Mouse (Mus musculus) MEL (cell line): ENCODE measurements around the gene Ccdc105. TPM values are rescaled to one million over a fixed set of nuclear protein-coding genes. Genes with fewer than 3 reads are reported as not detected.

Experiments used
- DNase-seq: peaks from one replicate; pipeline ENCODE4 v3.0.0; 2011; ENCODE audit warnings: low read depth, low spot score
- H3K27ac ChIP-seq: 2 replicates; pipeline ENCODE4 v1.5.1; 2012; ENCODE audit warnings: low read depth, mild to moderate bottlenecking, control low read depth, low read length, moderate library complexity; ENCODE audit not compliant: control insufficient read depth
- H3K27me3 ChIP-seq, 2 experiments: fragments of 150-350 bp in 1 of 2; sonication (generic) in 1 of 2; 2 replicates each; pipeline ENCODE4 v1.6.1; 2012; ENCODE audit warnings: low read length in 2 of 2, mild to moderate bottlenecking in 2 of 2, improper control_type of control experiment in 1 of 2, moderate library complexity in 1 of 2; ENCODE audit not compliant: insufficient read depth in 2 of 2, control insufficient read depth in 1 of 2
- H3K36me3 ChIP-seq, 2 experiments: 2 replicates each; pipeline ENCODE4 v1.6.1; 2012 to 2014; ENCODE audit warnings: low read length in 2 of 2, improper control_type of control experiment in 1 of 2, inconsistent platforms in 1 of 2, mild to moderate bottlenecking in 1 of 2; ENCODE audit not compliant: insufficient read depth in 2 of 2, control insufficient read depth in 1 of 2
- H3K4me1 ChIP-seq, 2 experiments: fragments of 150-350 bp in 1 of 2; sonication (generic) in 1 of 2; 2 replicates each; pipeline ENCODE4 v1.6.1; 2012; ENCODE audit warnings: low read length in 2 of 2, improper control_type of control experiment in 1 of 2, mild to moderate bottlenecking in 1 of 2; ENCODE audit not compliant: insufficient read depth in 2 of 2, control insufficient read depth in 1 of 2
- H3K4me3 ChIP-seq, 2 experiments: fragments of 150-350 bp in 1 of 2; sonication (generic) in 1 of 2; 2 replicates each; pipeline ENCODE4 v1.5.1; 2012; ENCODE audit warnings: low read depth in 2 of 2, low read length in 2 of 2, mild to moderate bottlenecking in 2 of 2, moderate library complexity in 2 of 2, control low read depth in 1 of 2, improper control_type of control experiment in 1 of 2; ENCODE audit not compliant: control insufficient read depth in 1 of 2, insufficient read depth in 1 of 2
- H3K79me2 ChIP-seq: 2 replicates; pipeline ENCODE4 v1.6.1; 2012; ENCODE audit warnings: mild to moderate bottlenecking, low read length, moderate library complexity; ENCODE audit not compliant: control insufficient read depth, poor library complexity, insufficient read depth
- H3K9ac ChIP-seq: 2 replicates; pipeline ENCODE4 v1.6.1; 2012; ENCODE audit warnings: low read depth, mild to moderate bottlenecking, control low read depth, low read length, moderate library complexity; ENCODE audit not compliant: control insufficient read depth, poor library complexity, severe bottlenecking
- H3K9me3 ChIP-seq: fragments of 150-350 bp; sonication (generic); replicated peaks from 2 replicates; pipeline ENCODE4 v1.6.1; 2012; ENCODE audit warnings: mild to moderate bottlenecking, low read length, improper control_type of control experiment, moderate library complexity; ENCODE audit not compliant: insufficient read depth
- BHLHE40 ChIP-seq: IDR thresholded peaks from 2 replicates; pipeline ENCODE4 v1.6.1; 2012; ENCODE audit warnings: low read depth, mild to moderate bottlenecking, inconsistent platforms, low read length, improper control_type of control experiment, borderline replicate concordance
- E2F4 ChIP-seq: IDR thresholded peaks from 2 replicates; pipeline ENCODE4 v1.6.1; 2011; ENCODE audit warnings: low read depth, low read length, improper control_type of control experiment, borderline replicate concordance
- EP300 ChIP-seq, 2 experiments: IDR thresholded peaks; 2 replicates each; pipeline ENCODE4 v1.6.1; 2011; ENCODE audit warnings: improper control_type of control experiment in 2 of 2, low read length in 2 of 2, low read depth in 1 of 2, mild to moderate bottlenecking in 1 of 2
- JUND ChIP-seq: IDR thresholded peaks from 2 replicates; pipeline ENCODE4 v1.6.1; 2011; ENCODE audit warnings: low read depth, mild to moderate bottlenecking, improper control_type of control experiment, low read length
- KAT2A ChIP-seq: conservative IDR thresholded peaks from 2 replicates; pipeline ENCODE4 v1.6.1; 2012; ENCODE audit warnings: low read depth, low read length, improper control_type of control experiment, inconsistent platforms
- MAFK ChIP-seq: IDR thresholded peaks from 2 replicates; pipeline ENCODE4 v1.6.1; 2011; ENCODE audit warnings: low read depth, mild to moderate bottlenecking, low read length, improper control_type of control experiment, borderline replicate concordance
- MAZ ChIP-seq: IDR thresholded peaks from 2 replicates; pipeline ENCODE4 v1.6.1; 2012; ENCODE audit warnings: low read depth, mild to moderate bottlenecking, inconsistent platforms, low read length, improper control_type of control experiment
- MXI1 ChIP-seq: IDR thresholded peaks from 2 replicates; pipeline ENCODE4 v1.6.1; 2011; ENCODE audit warnings: mild to moderate bottlenecking, low read depth, low read length, improper control_type of control experiment
- NELFE ChIP-seq: IDR thresholded peaks from 2 replicates; pipeline ENCODE4 v1.6.1; 2011; ENCODE audit warnings: low read depth, low read length, improper control_type of control experiment
- POLR2AphosphoS2 ChIP-seq: IDR thresholded peaks from 2 replicates; pipeline ENCODE4 v1.6.1; 2011; ENCODE audit warnings: low read length, improper control_type of control experiment
- POLR2AphosphoS5 ChIP-seq: IDR thresholded peaks from 2 replicates; pipeline ENCODE4 v1.6.1; 2012; ENCODE audit warnings: low read depth, borderline replicate concordance, mild to moderate bottlenecking, inconsistent platforms, low read length, moderate library complexity, mixed read lengths
- RCOR1 ChIP-seq: IDR thresholded peaks from 2 replicates; pipeline ENCODE4 v1.6.1; 2012; ENCODE audit warnings: low read depth, mild to moderate bottlenecking, inconsistent platforms, low read length, improper control_type of control experiment
- SMC3 ChIP-seq: IDR thresholded peaks from 2 replicates; pipeline ENCODE4 v1.6.1; 2011; ENCODE audit warnings: low read depth, low read length, improper control_type of control experiment
- TCF12 ChIP-seq: IDR thresholded peaks from 2 replicates; pipeline ENCODE4 v1.6.1; 2014; ENCODE audit warnings: low read depth, mild to moderate bottlenecking, inconsistent platforms, low read length, improper control_type of control experiment, moderate library complexity
- UBTF ChIP-seq: IDR thresholded peaks from 2 replicates; pipeline ENCODE4 v1.6.1; 2012; ENCODE audit warnings: low read depth, mild to moderate bottlenecking, inconsistent platforms, low read length, improper control_type of control experiment, moderate library complexity, borderline replicate concordance; ENCODE audit not compliant: insufficient read depth
- USF2 ChIP-seq, 2 experiments: IDR thresholded peaks; 2 replicates each; pipeline ENCODE4 v1.6.1; 2011 to 2012; ENCODE audit warnings: improper control_type of control experiment in 2 of 2, low read length in 2 of 2, borderline replicate concordance in 1 of 2, inconsistent platforms in 1 of 2, low read depth in 1 of 2, mild to moderate bottlenecking in 1 of 2; ENCODE audit not compliant: insufficient read depth in 1 of 2
- ZKSCAN1 ChIP-seq: IDR thresholded peaks from 2 replicates; pipeline ENCODE4 v1.6.1; 2012; ENCODE audit warnings: low read depth, mild to moderate bottlenecking, inconsistent platforms, low read length, improper control_type of control experiment, moderate library complexity
- polyA plus RNA-seq, 2 experiments: library from polyadenylated mRNA; stranded (reverse) in 1 of 2; unstranded in 1 of 2; fragments of >175 nt in 1 of 2; fragments of >200 nt in 1 of 2; gene quantifications; 2 replicates each; pipeline versions ENCODE4 v1.2.1 to v1.2.4; 2012; ENCODE audit warnings: low replicate concordance in 2 of 2, low read depth in 1 of 2; ENCODE audit not compliant: insufficient read length in 2 of 2, insufficient read depth in 1 of 2, missing spikeins in 1 of 2
- total RNA-seq: library from RNA; depleted of rRNA; stranded (reverse); fragments of 300-350 nt; gene quantifications from 2 replicates; pipeline ENCODE4 v1.2.3, GENCODE M21; 2012

The Ccdc105 gene
- total and polyA plus RNA-seq, 3 experiments, result not detected

DNA sequence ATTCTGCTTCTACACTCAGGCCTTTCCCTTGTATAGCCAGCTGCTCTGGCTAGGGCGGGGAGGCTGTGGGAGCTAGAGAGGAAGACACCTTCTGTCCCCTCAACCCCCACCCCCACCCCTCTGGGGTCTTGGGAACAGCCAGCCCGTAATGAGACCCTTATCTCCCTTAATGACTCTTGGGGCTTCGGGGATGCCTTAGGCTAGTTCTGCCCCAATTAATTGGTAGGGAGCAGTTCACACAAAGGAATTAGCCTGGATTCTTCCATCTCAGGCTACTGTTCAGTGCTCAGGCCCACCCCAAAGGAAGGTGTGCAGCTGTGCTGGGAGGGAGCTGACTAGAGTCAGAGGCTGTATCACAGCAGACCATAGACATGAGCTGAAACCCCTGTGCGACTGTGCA lies 23.0 kb upstream of the Ccdc105 start:
- H3K4me3 ChIP-seq, result no peak overlapping the region
- H3K27me3 ChIP-seq, result no peaks in the 10 kb centered on the region
- no peak overlapping the region for H3K9ac ChIP-seq
- H3K27ac ChIP-seq, result no peak overlapping the region
- no peaks in the 10 kb centered on the region for H3K36me3 ChIP-seq
- no peak for DNase-seq
- no peak for TF ChIP-seq RCOR1
- no peak for TF ChIP-seq MAFK
- TF ChIP-seq EP300 (IDR thresholded peaks at IDR 0.05; ENCODE audit: low read depth in 1 of 2, low read length in 2 of 2), result no peak
- TF ChIP-seq UBTF, result no peak
- TF ChIP-seq MXI1, result no peak
- no peak for TF ChIP-seq BHLHE40
- no peak for TF ChIP-seq ZKSCAN1
- TF ChIP-seq POLR2AphosphoS2, result no peak
- TF ChIP-seq NELFE, result no peak
- TF ChIP-seq JUND, result no peak
- TF ChIP-seq TCF12, result no peak
- no peak for TF ChIP-seq E2F4
- TF ChIP-seq POLR2AphosphoS5, result no peak
- TF ChIP-seq MAZ, result no peak
- no peak for TF ChIP-seq SMC3
- no peak for TF ChIP-seq KAT2A
- no peaks in the 10 kb centered on the region for H3K79me2 ChIP-seq
- H3K9me3 ChIP-seq, result no peaks in the 10 kb centered on the region
- no peaks in the 10 kb centered on the region for H3K4me1 ChIP-seq

DNA sequence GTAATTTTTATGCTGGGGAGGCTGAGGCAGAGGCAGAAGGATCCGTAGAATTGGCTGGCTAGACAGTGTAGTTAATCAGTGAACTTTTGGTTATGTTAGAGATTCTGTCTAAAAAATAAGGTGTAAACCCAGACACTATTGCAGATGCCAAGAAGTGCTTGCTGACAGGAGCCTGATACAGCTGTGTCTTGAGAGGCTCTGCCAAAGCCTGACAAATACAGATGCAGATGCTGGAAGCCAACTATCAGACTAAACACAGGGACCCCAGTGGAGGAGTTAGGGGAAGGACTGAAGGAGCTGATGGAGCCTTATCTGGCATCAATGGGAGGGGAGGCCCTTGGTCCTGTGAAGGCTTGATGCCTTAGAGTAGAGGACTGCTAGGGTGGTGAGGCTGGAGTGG lies 12.7 kb upstream of the Ccdc105 start:
- Histone ChIP-seq H3K79me2 (no peaks in the 10 kb centered on the region), H3K9ac (no peak overlapping the region), H3K27ac (no peak overlapping the region), H3K4me3 (no peak overlapping the region), H3K4me1 (no peaks in the 10 kb centered on the region), H3K9me3 (no peaks in the 10 kb centered on the region), H3K27me3 (no peaks in the 10 kb centered on the region), H3K36me3 (no peaks in the 10 kb centered on the region)
- no peak for TF ChIP-seq MAZ
- TF ChIP-seq JUND, result no peak
- no peak for TF ChIP-seq EP300 (IDR thresholded peaks at IDR 0.05; ENCODE audit: low read depth in 1 of 2, low read length in 2 of 2)
- no peak for TF ChIP-seq USF2 (IDR thresholded peaks at IDR 0.05; ENCODE audit: borderline replicate concordance in 1 of 2, insufficient read depth in 1 of 2, low read depth in 1 of 2, low read length in 2 of 2)
- no peak for TF ChIP-seq RCOR1
- DNase-seq, result no peak
